Mouse (Mus musculus): Measurements from ENCODE around the gene Olfr374.

Gene Olfr374

DNA sequence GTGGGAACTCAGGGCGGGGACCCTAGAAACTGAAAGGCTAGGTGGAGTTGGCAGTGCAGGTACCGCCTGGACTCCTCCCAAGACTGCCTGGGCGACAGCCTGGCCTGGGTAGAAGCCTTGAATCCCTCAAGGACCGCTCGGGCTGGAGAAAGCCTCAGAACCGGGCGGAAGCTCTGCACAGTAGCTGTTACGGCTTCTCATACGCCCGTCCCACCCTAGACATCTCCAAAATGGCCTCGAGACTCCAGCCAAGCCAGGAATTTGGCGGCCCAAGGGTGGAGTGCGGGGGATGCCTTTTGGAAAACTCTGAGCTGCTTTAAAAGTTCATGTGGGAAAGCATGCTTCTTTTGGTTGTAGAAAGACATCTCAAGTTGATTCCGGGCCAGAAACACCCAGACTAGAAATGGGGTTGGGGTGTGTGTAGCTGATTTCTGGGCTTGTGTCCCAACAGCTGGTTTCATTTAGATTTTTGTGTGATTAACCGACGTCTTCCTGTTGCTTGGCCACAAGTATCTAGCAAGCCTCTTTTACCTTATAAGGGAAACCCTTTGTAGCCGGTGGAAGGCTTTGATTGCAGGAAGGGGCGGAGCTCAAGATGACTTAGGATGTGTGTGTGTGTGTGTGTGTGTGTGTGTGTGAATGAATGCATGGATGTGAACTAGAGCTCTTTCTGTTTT lies 29.6 kb downstream of the Olfr374 start:
- peak; percentile 73 for DNase-seq

DNA sequence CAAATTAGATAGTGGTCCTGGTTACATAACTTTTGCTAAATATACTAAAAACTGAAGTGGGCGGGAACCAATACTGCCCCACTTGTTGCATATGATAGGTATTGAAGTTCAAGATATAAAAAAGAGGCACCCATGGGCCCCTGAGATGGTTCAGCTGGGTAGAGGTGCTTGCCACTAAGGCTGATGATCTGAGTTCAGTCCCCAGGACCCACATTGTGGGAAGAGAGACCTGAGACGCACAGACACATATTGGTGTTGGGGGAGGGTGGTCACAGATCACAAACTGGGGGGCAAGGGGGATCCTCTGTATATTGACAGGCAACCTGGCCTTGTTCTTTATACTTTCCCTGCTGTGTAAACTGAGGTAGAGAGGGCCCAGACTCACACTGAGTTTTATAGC lies 30.6 kb downstream of the Olfr374 start:
- no peak for DNase-seq

GRCm38 (mm10) chr8:72138456-72138855 lies 31.6 kb downstream of the Olfr374 start:
- no peak for DNase-seq

DNA sequence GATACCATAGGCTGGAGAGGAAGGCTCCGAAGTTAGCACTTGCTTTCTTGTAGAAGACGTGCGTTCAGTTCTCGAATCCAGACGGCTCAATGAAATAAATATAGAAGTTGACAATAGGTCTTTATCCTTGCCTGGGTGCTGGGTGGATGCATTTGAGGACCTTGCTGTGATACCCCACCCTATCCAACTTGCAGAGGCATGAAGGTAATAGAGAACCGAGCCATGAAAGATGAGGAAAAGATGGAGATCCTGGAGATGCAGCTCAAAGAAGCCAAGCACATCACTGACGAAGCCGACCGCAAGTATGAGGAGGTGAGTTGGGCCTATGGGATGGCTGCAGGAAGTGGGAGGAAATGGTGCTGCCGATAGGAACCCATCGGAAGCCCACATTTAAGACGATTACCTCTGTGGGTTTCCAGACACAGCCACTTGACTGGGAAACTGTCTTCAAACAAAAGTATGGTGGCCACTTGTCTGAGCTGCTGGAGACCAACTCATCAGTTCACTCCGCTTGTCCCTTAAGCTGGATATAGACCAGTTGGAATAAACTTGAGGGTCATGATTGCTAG lies 36.5 kb downstream of the Olfr374 start:
- no peak for DNase-seq

GRCm38 (mm10) chr8:72144345-72144975 lies 37.6 kb downstream of the Olfr374 start:
- DNase-seq, result no peak

DNA sequence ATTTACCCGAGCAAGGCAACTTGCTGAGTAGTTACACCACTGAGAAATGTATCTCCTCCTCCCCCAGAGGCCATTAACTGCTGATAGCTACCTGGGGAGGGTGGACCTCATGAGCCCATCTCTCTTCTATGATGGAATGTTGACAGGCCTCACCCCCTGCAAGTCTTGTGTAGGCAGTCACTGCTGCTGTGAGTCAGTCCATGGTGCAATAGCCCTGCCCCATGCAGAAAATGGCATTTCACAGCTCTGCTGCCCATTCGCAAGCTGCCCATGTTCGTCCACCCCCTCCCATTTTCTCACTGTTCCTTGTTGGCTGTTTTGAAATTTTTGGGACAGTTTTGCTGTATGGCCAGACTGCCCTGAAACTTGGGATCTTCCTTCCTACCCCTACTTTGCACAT lies 38.7 kb downstream of the Olfr374 start:
- DNase-seq, result no peak

- DNase-seq, result no peak
These were observed 39.2 kb downstream of the Olfr374 start for GRCm38 (mm10) chr8:72146056-72146455.

- DNase-seq, result no peak
These were observed 39.7 kb downstream of the Olfr374 start for GRCm38 (mm10) chr8:72146556-72146955.

DNA sequence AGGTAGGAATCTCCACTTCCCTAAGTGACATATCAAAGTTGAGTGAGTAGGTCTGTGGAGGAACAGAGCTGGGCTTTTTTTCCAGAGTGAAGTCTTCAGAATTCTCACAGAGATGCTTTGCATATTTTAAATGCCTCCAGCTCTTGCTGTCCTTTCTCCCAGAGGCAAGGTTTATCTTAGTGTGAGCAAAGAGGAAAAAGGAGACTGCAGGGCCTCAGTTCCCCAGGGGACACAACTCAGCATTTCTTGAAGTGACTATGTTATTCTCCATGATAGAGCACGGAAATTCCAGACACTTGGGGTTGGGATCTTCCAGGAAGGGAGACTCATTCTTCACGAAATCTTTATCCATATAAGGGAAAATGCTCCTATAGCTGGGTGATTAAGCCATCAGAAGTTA lies 40.4 kb downstream of the Olfr374 start:
- no peak for DNase-seq

DNA sequence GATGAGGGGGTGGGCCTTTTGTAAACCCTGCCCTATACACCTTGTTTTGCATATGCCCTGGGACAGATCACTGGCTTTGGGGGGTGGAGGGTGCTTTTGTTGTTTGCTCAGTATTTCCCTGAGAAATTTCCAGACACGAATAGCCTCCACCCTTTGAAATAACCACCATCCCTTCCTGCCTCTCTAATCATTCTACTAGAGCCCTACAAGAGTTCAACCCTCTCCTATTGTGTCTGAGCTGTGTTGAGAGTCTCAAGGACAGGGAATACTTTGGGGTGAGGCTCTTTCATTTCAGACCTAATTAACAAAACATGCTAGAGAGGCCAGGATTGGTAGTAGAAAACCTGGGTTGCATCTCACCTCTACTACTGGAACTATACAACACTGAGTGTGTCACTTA lies 42.2 kb downstream of the Olfr374 start:
- no peak for DNase-seq

DNA sequence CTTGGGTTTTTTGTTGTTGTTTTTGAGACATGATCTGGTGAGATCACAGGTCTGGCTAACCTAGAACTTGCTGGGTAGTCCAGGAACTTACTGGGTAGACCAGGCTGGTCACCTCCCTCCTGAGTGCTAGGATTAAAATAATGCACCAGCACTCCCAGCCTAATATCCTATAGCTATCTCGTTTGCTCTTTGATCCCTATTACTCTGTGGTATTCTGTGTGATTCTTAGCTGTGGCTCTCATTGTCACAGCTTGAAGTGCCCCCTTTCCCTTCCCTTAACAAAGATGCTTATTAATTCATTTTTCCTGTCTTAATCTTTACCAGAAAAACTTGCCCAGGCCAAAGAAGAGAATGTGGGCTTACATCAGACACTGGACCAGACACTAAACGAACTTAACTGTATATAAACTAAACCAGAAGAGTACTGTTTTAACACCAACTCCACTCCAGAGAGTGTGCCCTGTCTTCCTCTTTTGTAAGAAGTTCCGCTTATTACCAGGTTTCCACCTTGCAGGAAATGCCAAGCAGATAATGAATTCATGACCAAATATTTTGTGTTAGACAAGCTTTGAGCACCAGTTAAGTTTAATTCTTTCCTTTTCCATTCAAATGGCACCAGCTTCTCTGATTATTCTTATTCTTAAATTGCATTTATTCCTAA lies 44.7 kb downstream of the Olfr374 start:
- DNase-seq, result no peak

DNA sequence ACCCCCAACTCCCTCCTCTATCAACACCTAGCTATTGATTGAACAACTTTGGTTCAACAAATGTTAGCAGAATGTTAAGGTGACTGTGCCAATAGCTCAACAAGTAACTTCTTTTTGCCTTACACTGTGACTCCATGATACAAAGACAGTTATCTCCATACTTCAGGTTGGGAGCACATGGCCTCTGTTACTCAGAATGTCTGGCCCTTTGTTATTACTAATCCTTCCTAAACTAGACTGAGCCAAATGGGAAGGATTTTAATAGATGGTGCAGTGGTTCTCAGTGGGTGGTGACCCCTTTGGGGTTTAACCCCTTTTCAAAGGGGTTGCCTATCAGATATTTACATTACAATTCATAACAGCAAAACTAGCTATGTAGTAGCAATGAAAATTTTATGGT lies 46.5 kb downstream of the Olfr374 start:
- DNase-seq, result no peak

DNA sequence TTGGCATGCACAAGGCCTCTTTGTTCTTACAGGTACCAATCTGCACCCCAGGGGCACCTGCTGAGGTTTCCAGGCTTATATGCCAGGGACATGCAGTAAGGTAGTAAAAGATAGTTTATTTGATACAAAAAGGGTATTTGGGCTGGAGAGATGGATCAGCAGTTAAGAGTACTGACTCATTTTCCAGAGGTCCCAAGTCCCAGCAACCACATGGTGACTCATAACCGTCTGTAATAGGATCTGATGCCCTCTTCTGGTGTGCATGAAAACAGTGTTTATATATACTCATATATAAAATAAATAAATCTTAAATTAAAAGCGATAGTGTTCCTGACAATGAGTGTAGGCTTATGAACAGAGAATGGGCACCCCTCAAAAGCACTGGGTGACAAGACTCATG lies 51.3 kb downstream of the Olfr374 start:
- DNase-seq, result no peak

- DNase-seq, result no peak
These were observed 51.9 kb downstream of the Olfr374 start for GRCm38 (mm10) chr8:72158726-72159125.

- peak; percentile 4 for DNase-seq
These were observed 53.2 kb downstream of the Olfr374 start for GRCm38 (mm10) chr8:72160007-72160406.

DNA sequence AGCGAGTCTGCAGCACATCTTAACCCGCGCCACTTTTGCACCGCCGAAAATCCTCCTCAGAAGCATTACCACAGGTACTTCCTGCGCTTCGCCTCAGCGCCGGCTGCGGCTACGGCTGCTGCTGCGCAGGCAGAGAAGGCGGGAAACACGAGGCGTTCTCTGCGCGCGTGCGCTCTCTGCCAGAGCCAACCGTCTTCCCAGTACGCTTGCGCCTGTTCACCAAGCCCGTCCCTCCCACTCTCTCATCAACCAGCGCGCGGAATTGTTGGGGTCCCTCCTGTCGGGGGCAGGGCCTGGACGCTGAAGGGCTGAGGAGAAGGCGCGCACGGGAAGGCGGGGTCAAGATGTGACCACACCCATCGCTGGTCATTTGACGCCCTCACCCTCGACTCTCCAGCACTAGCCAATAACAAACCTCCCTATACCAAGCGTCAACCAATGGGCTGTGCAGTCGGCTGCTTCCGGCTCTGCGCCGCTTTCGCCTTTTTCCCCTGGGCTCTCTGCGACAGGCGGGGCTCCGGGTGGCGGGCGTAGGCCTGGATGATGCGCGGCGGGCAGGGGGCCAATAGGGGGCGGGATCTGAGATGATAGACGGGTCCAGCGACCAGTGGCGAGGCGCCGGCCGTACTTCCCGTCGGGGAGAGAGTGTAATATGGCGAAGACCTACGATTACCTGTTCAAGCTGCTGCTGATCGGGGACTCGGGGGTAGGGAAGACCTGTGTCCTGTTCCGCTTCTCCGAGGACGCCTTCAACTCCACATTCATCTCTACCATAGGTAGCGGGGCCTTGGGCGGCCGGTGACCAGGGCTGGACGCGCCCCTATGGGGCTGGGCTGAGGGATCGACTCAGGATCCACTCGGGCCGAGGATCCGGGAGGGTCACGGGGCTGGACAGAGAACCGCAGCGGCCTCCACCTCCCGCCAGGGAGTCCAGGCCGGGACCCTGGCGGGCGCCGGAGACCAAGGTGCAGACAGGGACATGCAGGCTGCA lies 54.2 kb downstream of the Olfr374 start, which contains the start of gene Rab8a:
Rab8a (plus strand) TSS at position 494 of the 991 bp plus-strand sequence.
- DNase-seq, result peak; percentile 100

GRCm38 (mm10) chr8:72162821-72163220 lies 56.0 kb downstream of the Olfr374 start:
- DNase-seq, result no peak
